Mouse (Mus musculus) forebrain, postnatal 0 days (tissue): Measurements from ENCODE around the gene Ddah1. TPM values are rescaled to one million over a fixed set of nuclear protein-coding genes. Genes with fewer than 3 reads are reported as not detected.

Experiments used
- ATAC-seq: fragments of 200-750 bp; cut with Nextera tagmentation; 2 replicates; pipeline ENCODE4 v1.8.0; 2017; ENCODE audit warnings: mild to moderate bottlenecking, moderate library complexity
- DNase-seq: peaks from one replicate; pipeline ENCODE4 v3.0.0-alpha.2; 2015
- H3K27ac ChIP-seq: fragments of 300-500 bp; sonication (generic); 2 replicates; pipeline ENCODE4 v1.5.1; 2014; ENCODE audit warnings: low read depth, mild to moderate bottlenecking, antibody characterized with exemption, low read length, moderate library complexity, mixed read lengths
- H3K27me3 ChIP-seq: fragments of 300-500 bp; sonication (generic); 2 replicates; pipeline ENCODE4 v1.6.1; 2014; ENCODE audit warnings: mild to moderate bottlenecking, low read length, mixed read lengths; ENCODE audit not compliant: insufficient read depth
- H3K36me3 ChIP-seq: fragments of 300-500 bp; sonication (generic); 2 replicates; pipeline ENCODE4 v1.6.1; 2014; ENCODE audit warnings: mild to moderate bottlenecking, moderate library complexity; ENCODE audit not compliant: insufficient read depth
- H3K4me1 ChIP-seq: fragments of 300-500 bp; sonication (generic); 2 replicates; pipeline ENCODE4 v1.6.1; 2014; ENCODE audit warnings: antibody characterized with exemption; ENCODE audit not compliant: insufficient read depth
- H3K4me2 ChIP-seq: fragments of 300-500 bp; sonication (generic); 2 replicates; pipeline ENCODE4 v1.6.1; 2014; ENCODE audit warnings: low read depth, mild to moderate bottlenecking, moderate library complexity
- H3K4me3 ChIP-seq: fragments of 300-500 bp; sonication (generic); 2 replicates; pipeline ENCODE4 v1.5.1; 2014; ENCODE audit warnings: low read depth, low read length, mixed read lengths
- H3K9ac ChIP-seq: fragments of 300-500 bp; sonication (generic); 2 replicates; pipeline ENCODE4 v1.6.1; 2014; ENCODE audit warnings: mild to moderate bottlenecking
- H3K9me3 ChIP-seq: fragments of 300-500 bp; sonication (generic); 2 replicates; pipeline ENCODE4 v1.6.1; 2016; ENCODE audit warnings: low read length
- CTCF ChIP-seq: sonication (generic); IDR thresholded peaks from 2 replicates; pipeline ENCODE4 v1.5.1; 2016; ENCODE audit warnings: antibody characterized with exemption, control low read depth, low read depth
- WGBS: fragments of 180-500 bp; shearing (Covaris S2); extraction: QIAGEN DNeasy Blood & Tissue Kit; methylation state at CpG from one replicate; pipeline ENCODE4 v1.1.7; 2014; 5-methylcytosine and 5-hydroxymethylcytosine counted together
- polyA plus RNA-seq: library from polyadenylated mRNA; unstranded; fragments of >200 nt; fragmentation: Nextera tagmentation; extraction: Ambion mirVana; gene quantifications from 2 replicates; pipeline ENCODE4 v1.2.1, GENCODE M21; 2015
- total RNA-seq: library from RNA; depleted of rRNA; stranded (reverse); fragments of >200 nt; gene quantifications from 2 replicates; pipeline ENCODE4 v1.2.3, GENCODE M21; 2014

The Ddah1 gene
- total and polyA plus RNA-seq, 2 experiments from 2014 or later, result 147 to 206 TPM

GRCm38 (mm10) chr3:145734857-145735256, 23.6 kb upstream of the Ddah1 start:
- Histone ChIP-seq H3K9me3 (no peaks in the 10 kb centered on the region), H3K4me3 (no peak overlapping the region), H3K27me3 (no peaks in the 10 kb centered on the region), H3K9ac (no peak overlapping the region), H3K36me3 (no peaks in the 10 kb centered on the region), H3K27ac (no peak overlapping the region), H3K4me2 (no peak overlapping the region), H3K4me1 (no peaks in the 10 kb centered on the region)
- TF ChIP-seq CTCF, result no peak
- WGBS, result 89% methylated on average over 8 of the region's 8 CpGs
- ATAC-seq (no peak), DNase-seq (no peak)

GRCm38 (mm10) chr3:145736562-145736961, 21.9 kb upstream of the Ddah1 start:
- Histone ChIP-seq H3K27me3 (no peaks in the 10 kb centered on the region), H3K4me3 (no peak overlapping the region), H3K4me1 (no peaks in the 10 kb centered on the region), H3K4me2 (no peak overlapping the region), H3K36me3 (no peaks in the 10 kb centered on the region), H3K9me3 (no peaks in the 10 kb centered on the region), H3K27ac (no peak overlapping the region), H3K9ac (no peak overlapping the region)
- DNase-seq, result no peak
- 87% methylated on average over 5 of the region's 5 CpGs for WGBS
- no peak for ATAC-seq
- TF ChIP-seq CTCF, result no peak

DNA sequence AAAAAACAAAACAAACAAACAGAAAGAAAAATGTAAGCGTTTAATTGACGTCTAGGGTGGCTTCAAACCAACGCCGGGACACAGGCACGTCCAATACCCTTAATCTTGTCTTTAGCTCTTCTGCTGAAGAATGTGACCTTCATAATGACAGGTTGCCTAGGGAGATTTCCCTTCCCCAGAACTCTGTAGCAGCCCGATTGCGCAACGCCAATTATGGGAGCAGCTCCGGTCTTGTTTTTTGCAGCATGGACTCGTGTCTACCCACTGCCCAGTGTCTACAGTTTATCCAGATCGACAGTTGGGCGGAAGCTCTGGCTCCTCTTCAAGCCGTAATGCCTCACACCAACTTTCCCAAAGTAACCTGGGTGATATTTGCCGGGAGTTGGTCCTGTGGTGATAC, 19.8 kb upstream of the Ddah1 start:
- ATAC-seq (no peak), DNase-seq (no peak)
- no peaks in the 10 kb centered on the region for H3K4me1 ChIP-seq
- TF ChIP-seq CTCF, result no peak
- H3K4me2 ChIP-seq, result no peak overlapping the region
- H3K9ac ChIP-seq, result no peak overlapping the region
- no peaks in the 10 kb centered on the region for H3K36me3 ChIP-seq
- no peak overlapping the region for H3K27ac ChIP-seq
- no peaks in the 10 kb centered on the region for H3K9me3 ChIP-seq
- H3K27me3 ChIP-seq, result no peaks in the 10 kb centered on the region
- no peak overlapping the region for H3K4me3 ChIP-seq
- WGBS, result 85% methylated on average over 14 of the region's 14 CpGs

GRCm38 (mm10) chr3:145739904-145740303, 18.6 kb upstream of the Ddah1 start:
- Histone ChIP-seq H3K4me1 (no peaks in the 10 kb centered on the region), H3K4me2 (no peak overlapping the region), H3K27ac (no peak overlapping the region), H3K9ac (no peak overlapping the region), H3K4me3 (no peak overlapping the region), H3K27me3 (no peaks in the 10 kb centered on the region), H3K9me3 (no peaks in the 10 kb centered on the region), H3K36me3 (no peaks in the 10 kb centered on the region)
- WGBS, result 52% methylated on average over 7 of the region's 7 CpGs
- DNase-seq, result no peak
- no peak for ATAC-seq
- TF ChIP-seq CTCF, result no peak

DNA sequence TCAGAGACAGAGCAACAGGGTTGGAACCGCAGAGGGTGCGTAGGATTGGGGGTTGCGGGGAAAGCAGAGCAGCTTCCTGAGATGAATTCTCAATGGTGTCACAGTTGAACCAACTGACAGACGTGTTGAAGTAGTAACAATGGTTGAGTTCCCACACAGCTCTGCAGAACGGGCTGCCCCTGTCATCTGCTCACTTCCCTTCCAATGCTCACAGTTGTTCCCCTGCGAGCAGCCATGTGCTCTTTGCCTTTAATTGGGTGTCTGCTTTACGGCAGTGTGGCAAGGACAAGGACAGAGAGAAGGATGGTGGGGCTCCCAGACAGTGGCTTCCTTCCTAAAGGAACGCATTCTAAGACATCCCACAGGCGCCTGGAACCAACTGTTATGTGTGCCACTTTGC, 15.4 kb upstream of the Ddah1 start:
- Histone ChIP-seq H3K9ac (no peak overlapping the region), H3K36me3 (no peaks in the 10 kb centered on the region), H3K4me1 (no peaks in the 10 kb centered on the region), H3K27ac (no peak overlapping the region), H3K9me3 (no peaks in the 10 kb centered on the region), H3K4me2 (no peak overlapping the region), H3K4me3 (no peak overlapping the region), H3K27me3 (no peaks in the 10 kb centered on the region)
- ATAC-seq (peak; percentile 94), DNase-seq (peak; percentile 62)
- TF ChIP-seq CTCF, result no peak
- 28% methylated on average over 9 of the region's 9 CpGs for WGBS

- ATAC-seq, result 0 out of 2 replicates have a peak, but pooled peaks have one; percentile 36
- H3K4me2 ChIP-seq, result no peak overlapping the region
Measured at GRCm38 (mm10) chr3:145743476-145744027, 14.9 kb upstream of the Ddah1 start.

GRCm38 (mm10) chr3:145748626-145749025, 9.8 kb upstream of the Ddah1 start:
- WGBS, result 82% methylated on average over 1 of the region's 1 CpGs
- Histone ChIP-seq H3K4me3 (no peak overlapping the region), H3K36me3 (no peaks in the 10 kb centered on the region), H3K4me2 (no peak overlapping the region), H3K4me1 (no peaks in the 10 kb centered on the region), H3K27me3 (no peaks in the 10 kb centered on the region), H3K9ac (no peak overlapping the region), H3K27ac (no peak overlapping the region), H3K9me3 (no peaks in the 10 kb centered on the region)
- DNase-seq (no peak), ATAC-seq (no peak)
- no peak for TF ChIP-seq CTCF

More at GRCm38 (mm10) chr3:145743476-145744027, 14.9 kb upstream of the Ddah1 start:
- WGBS, result 52% methylated on average over 9 of the region's 9 CpGs
- no peaks in the 10 kb centered on the region for H3K9me3 ChIP-seq
- no peak overlapping the region for H3K27ac ChIP-seq
- DNase-seq, result no peak
- TF ChIP-seq CTCF, result no peak
- H3K36me3 ChIP-seq, result no peaks in the 10 kb centered on the region
- no peak overlapping the region for H3K9ac ChIP-seq
- H3K4me3 ChIP-seq, result no peak overlapping the region
- H3K4me1 ChIP-seq, result no peaks in the 10 kb centered on the region
- H3K27me3 ChIP-seq, result no peaks in the 10 kb centered on the region
